Mouse (Mus musculus): ENCODE results near the gene Catsper4.
"Not testable (repeated sequence)": the region's sequence is repeated elsewhere in the genome, so short reads cannot be mapped to it uniquely, and the experiment has no call there.

The Catsper4 gene

DNA sequence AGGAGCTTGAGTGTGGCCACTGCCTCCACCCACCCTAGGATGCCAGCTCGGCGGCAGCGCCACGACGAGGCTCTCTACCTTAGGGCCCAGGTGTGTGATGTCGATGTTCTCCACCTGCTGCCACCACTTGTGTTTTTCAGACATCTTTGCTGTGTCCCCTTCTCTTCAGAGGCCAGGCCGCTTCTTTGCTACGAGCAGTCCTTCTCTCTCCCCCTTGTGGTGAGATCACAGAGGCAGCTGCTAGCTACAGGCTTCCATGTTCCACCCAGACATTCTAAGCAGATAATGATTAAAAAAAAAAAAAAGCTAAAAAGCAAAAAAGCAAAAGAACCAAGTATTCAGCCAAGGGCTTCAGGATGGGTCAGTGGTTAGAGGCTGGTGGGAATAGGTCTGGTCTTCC lies at the start of gene Catsper4:
TSS of gene Catsper4 (minus strand) at position 190 of the 400 bp plus-strand sequence.
- no peak for DNase-seq (ENCODE audit: low spot score)

DNA sequence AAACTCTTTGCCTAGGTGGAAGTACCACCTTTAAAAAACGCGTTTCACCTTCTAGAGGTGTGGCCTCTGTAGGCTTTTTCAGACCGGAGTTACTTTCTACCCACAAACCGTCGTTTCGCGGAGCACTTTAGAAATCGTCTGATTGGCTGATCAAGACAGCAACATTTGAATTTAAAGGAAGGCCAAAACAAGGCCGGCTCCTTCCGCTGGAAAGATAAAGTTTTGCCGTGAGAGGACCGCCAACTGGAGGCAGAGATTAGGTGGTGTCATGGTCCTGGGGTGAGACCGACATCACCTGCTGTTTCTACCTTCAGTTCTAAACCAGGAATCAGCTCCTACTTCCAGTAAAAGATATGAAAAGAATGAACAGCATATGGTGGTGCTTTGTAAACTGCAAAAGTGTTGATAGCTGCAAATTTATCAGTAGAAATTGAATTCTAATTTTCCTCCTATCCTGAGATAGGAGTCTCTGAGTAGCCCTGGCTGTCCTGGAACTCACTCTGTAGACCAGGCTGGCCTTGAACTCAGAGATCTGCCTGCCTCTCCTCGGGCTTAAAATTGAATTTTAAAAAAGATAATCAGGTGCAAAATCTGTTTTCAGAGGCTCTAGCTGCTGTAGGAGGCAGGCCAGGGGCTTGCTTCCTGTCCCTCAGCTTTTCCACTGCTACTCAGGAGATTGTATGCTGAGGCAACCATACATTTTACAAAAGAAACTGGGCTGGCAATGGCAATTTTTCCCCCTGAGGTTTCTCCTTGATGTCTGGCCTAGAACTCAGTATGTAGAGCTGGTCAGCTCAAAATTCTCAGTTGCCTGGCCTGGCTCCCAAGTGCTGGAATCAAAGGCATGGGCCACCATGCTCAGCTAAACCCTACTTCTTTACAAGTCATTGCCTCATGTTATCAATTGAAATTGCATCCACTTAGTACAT lies 46.5 kb upstream of the Catsper4 start:
- no peak for DNase-seq (ENCODE audit: low spot score)

DNA sequence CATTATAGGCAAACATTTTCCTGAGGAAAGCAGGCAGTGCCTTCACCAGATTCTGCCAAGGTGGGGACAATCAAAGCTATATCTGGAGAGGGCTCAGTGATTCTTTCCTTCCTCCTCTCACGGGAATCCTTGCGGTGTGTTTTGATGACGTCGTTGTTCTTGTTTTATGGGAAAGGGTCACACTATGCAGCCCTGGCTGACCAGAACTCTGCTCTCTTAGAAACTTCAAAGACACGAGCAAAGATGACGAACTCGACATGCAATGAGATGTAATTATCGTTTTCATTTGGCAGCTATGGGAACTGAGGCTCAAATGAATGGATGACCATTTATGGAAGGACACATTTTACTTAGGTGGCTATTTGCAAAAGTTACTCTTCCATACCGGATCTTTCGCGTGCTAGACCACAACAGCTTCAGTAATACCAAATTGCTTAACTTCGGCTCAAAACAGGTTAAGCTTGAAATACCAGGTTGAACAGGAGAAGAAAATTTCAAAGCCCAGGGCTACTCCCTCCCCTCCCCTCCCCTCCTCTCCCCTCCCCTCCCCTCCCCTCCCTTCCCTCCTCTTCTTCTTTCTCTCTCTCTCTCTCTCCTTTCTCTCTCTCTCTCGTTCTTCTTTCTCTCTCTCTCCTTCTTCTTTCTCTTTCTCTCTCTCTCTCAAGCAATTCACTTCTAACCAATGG lies 45.7 kb upstream of the Catsper4 start:
- DNase-seq (ENCODE audit: low spot score): no peak

DNA sequence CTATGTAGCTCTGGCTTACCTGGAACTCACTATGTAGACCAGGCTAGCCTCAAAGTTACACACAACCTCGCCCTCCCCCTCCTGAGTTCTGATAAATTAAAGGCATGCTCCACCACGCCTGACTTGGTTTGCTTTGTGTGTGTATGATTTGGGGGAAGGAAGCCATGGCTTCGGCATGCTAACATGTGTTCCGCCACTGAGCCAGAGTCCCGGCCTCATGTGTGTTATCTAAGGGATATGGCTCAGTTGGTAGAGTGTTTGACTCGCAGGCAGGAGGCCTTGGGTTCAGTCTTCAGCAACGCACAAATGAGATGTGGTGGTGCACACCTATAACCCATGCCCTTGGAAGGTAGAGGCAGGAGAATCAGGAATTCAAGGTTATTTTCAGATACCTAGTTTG lies 44.8 kb upstream of the Catsper4 start:
- no peak for DNase-seq (ENCODE audit: low spot score)

DNA sequence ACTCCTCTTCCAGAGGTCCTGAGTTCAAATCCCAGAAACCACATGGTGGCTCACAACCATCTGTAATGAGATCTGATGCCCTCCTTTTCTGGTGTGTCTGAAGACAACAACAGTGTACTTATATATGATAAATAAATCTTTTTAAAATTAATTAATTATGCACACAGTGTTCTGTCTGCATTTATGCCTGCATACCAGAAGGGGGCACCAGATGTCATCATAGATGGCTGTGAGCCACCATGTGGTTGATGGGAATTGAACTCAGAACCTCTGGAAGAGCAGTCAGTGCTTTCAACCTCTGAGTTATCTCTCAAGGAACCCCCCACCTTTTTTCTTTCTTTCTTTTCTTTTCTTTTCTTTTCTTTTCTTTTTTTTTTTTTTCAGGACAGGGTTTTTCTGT lies 42.4 kb upstream of the Catsper4 start:
- DNase-seq (ENCODE audit: low spot score): not testable (repeated sequence)

DNA sequence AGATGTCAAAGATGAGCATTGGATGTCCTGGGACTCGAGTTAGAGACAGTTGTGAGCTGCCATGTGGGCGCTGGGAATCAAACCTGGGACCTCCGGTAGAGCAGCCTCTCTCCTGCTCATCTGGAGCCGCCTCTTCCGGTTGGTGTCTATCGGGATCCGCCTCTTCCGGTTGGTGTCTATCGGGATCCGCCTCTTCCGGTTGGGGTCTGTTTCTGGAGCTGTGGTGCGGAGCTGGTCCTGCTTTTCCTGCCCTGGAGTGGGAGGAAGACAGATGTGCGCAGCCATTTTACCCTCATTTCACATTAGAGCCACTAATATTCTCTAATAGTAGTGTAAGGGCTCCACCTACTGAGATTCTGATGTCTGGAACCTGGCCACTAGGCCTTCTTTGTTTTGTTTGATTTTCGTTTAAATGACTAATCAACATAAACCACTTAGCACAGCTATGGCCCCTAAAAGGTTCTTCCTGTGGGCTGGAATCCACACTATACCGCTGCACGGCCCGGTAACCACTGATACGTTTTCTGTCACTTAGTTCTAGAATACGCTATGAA lies 41.0 kb upstream of the Catsper4 start:
- DNase-seq (ENCODE audit: low spot score): no peak

DNA sequence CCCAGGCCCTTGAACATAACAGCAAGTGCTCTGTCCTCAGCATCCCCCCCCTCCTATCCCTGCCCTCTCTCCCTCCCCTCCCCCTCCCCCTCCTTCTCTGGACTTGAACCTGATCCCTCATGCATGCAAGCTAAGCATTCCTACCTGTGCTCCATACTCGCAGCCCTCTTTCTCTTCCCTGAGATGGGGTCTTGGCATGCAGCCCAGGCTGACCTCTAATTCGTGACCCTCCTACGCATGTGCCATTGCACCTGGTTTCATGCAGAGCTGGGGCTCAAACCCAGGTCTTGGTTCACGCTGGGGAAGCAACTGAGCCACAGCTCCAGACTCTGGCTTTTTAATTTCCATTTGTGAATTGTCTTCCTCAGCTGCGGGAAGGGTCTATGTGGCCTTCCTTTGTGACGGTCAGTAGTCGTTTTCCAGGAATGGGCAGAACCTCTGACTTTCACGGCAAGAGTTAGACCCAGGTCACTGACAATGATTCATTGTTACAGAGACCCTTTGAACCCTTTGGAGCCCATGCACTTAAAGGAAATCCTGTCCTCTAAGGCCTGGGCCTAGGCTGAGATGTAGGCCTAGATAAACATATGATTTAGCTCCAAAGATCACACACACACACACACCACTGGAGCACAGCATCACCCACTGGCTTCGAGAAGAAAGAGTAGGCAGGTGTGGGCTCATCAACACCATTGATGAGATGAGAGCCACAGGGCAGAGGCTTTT lies 38.8 kb upstream of the Catsper4 start:
- no peak for DNase-seq (ENCODE audit: low spot score)

DNA sequence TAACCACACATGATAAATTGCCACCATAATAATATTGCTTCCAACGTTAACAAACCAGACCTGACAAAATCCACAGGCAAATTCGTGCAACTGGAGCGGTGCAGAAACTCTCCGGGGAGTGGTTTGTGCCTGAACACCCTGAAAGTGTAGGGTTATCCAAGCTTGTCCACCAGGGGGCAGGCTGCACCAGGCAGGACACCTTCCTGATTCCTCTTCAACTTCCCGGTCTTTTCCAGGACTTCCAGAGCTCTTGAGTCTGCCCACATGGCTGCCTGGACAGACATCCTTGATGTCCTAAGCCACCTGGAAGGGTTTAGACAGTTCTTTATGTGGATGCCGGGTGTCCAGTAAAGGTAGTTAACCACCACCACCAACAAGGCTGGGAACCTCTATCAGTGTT lies 36.0 kb upstream of the Catsper4 start:
- DNase-seq (ENCODE audit: low spot score): no peak

DNA sequence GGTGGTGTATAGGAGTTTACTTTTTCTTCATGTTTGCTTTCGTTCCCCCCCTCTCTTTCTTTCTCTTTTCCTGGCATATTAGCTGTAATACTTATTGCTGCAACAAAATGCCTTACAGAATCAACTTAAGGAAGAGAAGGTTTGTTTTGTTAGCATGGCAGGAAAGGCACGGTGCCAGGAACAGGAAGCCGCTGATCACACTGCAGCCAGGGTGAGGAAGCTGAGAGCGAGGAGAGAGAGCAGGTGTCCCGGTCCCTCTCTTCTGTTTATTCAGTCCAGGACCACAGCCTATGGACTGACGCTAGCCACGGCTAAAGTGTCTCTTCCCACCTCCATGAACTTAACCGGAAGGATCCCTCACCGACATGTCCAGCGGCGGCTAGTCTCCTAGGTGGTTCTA lies 31.2 kb upstream of the Catsper4 start:
- no peak for DNase-seq (ENCODE audit: low spot score)

DNA sequence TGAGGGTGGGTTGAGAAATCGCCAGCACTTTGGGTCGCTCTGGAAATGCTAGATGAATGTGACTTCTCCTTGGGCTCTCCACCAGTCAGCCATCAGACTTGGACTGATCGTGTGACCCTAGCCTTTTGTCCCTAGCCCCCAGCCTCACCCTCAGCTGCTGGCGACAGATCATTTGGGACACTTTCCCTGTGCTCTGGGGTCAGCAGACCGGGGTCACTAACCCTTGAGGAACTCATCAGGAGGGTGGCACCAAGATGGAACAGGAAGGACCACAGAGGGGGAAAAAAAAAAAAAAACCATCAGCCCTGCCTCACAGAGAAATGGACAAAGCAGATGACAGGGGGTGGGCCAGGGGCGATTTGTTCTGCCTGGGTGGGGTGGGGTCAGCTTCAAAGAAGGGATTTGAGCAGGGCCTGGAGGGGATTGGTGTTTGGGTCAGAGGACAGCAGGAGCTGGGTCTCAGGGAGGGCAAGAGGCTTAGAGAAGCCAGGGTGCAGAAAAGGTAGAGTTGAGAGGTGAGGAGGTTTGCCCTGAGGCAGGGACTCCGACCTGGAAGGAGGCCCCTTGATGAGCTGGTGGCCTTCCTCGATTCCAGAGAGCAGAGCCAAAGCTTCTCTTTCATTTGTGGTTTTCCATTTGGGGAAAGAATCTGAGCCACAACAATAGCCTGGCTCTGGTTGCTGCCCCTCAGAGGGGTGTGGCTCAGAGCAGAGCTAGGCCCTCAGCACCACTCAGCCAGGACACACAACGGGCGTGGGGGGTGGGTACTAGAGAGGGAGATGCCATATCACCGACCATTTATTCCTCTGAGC lies 30.2 kb upstream of the Catsper4 start:
- DNase-seq (ENCODE audit: low spot score): no peak

DNA sequence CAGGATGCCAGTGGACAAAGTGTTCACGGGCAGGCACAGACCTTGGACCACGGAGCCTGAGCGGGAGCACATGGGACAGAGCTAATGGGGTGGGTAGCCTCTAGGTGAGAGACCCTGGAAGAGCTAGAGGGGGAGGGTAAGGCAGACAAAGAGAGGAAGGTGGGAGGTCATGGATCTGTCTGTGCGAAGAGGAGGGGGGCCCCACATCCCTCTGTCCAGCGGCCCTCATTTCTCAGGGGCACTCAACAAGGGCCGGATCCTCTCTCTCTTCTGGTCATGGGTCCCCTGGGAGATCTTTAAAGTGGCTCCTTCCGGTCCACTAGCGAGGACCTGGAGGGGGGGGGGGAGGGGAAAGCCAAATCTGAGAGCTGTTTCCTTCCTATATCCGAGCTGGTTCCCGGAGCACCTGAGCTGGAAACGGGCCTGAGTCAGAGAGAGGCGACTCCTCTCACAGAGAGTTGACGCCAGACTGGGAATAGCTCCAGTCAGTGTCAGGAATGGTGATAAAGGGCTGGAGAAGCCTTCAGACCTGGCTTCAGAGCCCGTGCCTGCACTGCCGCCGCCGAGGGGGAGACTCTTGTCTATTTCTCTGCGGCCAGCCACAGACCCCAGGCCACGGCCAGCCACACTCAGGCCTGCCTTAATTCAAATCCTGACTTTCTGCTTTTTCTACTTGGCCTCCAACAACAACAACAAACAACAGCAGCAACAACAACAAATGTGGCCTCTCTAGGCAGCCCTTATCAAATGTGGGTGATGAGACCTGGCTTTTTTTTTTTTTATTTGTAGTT lies 29.4 kb upstream of the Catsper4 start:
- DNase-seq (ENCODE audit: low spot score): no peak

DNA sequence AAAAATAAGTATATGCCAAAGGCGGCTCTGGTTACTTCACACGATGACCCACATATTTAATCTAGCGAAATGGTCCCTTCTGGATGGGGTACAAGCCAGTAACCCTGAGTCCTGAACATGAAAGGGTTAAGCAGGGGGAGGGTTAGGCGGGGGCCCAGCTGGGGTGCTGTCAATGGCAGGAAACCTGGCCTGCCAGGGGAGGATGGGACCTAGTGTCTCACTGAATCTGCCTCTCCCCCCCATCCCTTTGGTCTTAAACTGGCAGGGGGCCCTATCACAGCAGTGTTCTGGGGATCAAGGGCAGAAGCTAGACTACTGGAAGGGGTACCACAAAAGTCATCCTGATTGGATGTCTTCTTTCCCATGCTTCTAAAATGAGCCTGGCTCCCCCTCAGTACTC lies 28.7 kb upstream of the Catsper4 start:
- no peak for DNase-seq (ENCODE audit: low spot score)

DNA sequence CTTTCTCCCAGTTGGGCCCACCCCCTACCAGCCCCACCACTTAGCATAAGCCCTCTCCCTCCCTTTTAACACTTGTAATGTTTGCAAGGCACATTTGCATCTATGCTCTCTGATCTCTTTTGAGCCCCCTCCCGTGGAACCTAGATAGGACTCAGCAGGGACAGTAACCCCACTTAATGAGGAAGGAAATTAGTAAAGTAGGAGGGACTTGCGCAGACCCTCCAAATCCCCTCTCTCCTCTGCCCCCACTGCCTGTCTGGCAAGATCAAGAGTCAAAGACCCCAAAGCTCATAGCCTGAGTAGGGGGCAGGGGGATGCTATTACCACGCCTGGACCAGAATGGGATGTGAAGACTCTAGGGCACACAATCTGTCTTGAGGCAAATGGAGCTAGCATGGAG lies 27.7 kb upstream of the Catsper4 start:
- DNase-seq (ENCODE audit: low spot score): no peak

DNA sequence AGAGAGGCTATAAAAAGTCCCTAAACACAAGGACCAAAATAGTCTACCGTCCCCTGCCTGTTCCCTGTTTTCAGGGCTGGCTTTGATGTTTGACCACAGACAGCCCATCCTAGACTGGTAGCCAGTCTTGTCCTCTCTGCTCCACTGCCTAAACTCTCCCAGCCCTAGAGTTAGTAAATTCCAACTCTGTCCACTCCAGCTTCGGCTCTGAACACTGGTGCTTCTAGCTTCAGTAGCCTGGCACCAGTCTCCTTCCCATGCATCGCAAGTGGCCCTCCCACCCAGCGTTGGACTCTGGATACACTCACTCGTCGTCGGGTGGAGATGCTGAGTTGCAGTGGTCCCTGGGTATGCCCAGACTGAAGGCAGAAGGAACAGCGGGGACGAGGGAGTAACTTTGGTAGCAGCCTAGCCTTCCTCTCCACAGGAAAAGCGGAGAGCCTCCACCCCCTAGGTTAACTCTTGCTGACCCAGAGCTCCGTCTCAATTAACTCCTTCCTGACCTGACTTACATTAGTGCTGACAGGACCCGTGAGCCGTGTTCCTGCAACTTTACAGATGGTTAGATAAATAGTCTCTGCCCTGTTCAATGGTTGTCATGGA lies 26.6 kb upstream of the Catsper4 start, which contains the start of gene Grrp1:
TSS of gene Grrp1 (minus strand) at position 385 of the 603 bp plus-strand sequence.
- DNase-seq (ENCODE audit: low spot score): no peak

DNA sequence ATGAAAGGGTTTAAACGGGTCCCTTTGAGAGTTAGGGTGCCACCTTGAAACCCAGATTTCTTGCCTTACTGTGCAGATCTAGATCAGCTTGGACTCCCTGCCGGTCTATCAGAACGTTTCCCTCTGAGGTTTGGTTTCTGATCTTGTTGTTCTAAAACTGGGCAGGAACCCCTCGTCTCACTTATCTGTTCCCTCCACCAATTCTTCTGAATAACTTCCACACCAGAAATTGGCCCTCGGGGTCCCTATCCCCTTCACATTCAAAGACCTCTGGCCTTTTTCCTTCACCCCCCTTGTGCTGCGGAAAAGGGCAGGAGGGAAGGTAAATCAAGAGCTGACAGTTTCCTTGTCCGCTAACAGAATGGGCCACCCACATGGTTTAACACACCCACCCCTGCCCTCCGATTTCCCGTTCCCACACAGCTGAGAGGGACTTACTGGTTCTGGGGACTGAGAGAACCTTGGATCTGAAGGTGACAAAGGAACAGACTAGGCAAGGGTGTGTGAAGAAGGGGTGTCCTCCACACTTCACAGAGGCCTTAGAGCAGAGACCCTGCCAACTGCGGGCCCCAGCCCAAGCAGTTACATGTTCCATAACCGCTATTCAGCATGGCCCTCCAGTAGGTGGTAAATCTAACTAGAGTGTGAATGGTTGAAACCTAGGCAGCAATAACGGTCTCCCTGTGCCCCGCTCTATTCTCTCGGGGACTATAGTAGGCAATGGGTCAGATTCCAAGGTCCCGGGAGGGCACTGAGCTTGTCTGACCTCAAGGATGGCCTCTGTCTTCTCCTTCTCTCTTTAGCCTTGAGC lies 25.9 kb upstream of the Catsper4 start:
- no peak for DNase-seq (ENCODE audit: low spot score)

DNA sequence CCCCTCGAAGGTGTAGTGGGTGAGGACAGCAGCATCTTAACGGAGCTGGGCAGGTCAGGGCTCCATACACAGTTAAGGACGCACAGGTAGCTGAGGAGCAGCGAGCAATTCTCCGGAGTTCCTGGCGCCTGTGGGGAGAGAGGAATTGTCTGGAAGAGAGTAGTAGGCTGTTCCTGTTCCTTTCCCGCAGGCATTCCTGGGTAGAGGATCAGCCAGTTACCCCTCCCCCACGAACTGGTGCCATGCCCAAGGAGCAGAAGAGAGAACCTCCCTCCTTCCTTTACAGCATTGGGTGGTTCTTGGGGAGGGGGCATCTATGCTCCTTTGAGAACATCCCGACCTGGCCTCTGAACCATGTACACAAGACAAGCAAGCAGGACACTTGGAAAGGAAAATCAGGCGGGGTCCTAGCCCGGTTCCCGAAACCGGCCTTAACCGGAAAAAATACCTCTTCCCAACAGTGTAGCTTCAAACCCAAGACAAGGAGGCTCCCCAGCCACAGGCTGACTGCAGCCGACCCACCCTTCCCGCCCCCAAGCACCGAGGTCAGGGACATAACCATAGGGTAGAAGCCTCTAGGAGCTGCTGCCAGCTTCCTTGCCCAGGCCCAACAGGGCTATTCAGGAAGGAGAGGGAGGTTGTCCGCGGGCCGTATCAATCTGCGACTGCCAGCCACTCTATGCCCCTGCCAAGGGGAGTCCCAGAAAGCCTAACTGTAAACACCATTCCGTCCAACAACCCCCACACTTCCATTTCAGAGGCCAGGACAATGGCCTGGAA lies 25.1 kb upstream of the Catsper4 start:
- no peak for DNase-seq (ENCODE audit: low spot score)

DNA sequence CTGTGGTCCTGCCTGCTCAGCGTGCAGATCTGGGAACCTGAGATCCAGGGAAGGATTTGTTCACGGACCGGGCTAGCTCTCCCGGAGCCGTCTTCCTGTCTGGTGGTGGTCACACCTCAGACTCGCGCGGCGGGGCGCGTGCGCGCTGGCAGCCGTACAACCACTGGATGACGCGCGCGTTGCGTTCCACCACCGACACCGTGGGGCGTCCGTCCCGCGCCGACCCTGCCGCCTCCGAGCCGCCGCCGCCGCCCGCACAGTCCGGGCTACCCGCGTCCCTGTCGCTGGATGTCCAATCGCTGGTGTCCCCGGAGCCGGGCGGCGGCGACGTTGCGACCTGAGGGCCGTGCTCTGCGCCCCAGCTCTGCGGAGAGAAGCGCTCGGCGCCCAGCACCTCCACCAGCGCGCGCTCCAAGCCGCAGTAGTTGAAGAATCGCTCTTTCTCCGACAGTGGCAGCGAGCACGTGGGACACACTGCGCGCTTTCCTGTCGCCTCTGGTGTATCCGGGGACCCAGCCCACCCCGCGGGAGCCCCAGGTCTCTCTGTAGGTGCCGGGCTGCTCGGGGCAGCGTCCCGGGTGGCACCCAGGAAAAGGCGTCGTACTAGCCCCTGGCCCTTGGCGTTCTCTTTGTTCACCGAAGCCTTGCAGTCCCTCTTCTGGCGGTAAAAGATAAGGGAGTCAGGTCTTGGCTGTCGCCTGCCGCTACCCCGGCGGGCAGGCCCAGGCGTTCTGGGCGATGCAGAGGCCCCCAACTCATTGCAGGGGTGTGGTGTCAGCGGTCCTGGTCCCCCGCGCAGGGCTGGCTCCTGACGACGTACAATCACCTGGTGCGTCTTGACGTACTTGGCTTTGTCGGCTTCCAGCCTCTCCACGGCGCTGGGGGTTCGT lies 24.3 kb upstream of the Catsper4 start:
- DNase-seq (ENCODE audit: low spot score): no peak

DNA sequence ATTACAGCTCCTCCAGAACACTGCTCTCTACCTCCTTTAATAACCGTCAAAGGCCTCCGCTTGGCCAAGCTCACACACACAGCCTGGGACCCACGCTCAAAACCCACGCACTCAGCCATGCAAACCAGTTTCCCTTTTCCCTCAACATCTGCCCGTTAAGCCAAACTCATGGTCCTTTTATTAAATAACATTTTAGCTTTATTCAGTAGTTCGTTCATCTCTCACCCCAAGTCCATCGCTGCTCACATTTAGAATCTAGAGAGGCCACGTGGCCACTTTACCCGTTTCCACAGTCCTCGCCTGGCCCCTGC lies 23.7 kb upstream of the Catsper4 start:
- no peak for DNase-seq (ENCODE audit: low spot score)
